Mouse (Mus musculus) spleen, postnatal 14 days (tissue): ENCODE results near the gene Idh1.

Experiments used
- DNase-seq, 2 experiments: peaks; one replicate each; pipeline ENCODE4 v3.0.0; 2021 to 2022; ENCODE audit warnings: low spot score in 2 of 2

Gene Idh1

DNA sequence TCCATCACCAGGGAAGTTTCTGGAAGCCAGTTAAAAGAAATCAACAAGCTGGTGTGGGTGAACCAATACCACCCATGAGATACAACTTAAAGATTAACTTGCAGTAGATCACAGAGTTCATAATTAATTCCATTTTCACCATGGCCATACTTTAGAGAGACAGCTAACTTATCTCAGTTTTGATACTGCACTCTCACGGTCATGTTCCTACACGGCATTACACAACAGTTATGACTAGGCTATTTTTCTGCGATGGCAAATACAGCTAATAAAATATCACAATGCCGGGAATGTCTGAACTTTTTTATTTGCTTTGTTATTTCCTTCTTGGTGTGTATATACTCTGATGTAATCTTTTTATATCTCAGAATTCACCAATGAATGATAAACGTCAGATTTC is 9.4 kb downstream of the Idh1 start:
- DNase-seq: no peak

- no peak for DNase-seq
These were observed 10.1 kb downstream of the Idh1 start for GRCm38 (mm10) chr1:65176171-65176570.

- DNase-seq: no peak
These were observed 12.6 kb downstream of the Idh1 start for GRCm38 (mm10) chr1:65173716-65174115.

DNA sequence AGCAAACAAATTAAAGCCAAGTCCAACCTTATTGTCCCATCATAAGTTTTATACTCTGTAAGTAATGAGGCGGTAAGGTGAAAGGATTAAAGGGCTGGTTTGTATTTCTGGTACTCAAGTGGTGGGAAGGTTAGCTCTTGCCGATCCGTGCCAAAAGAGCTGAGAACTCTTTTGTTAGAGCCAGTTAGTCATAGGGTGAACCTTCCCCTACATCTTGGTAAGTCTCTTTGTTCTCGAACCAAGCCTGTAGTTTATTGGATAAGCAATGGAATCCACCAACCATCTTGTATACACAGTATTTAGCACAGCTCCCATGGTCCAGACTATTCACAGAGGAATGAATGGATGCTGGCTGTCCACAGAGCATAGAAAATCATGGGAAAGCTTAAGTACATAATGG is 14.7 kb downstream of the Idh1 start:
- no peak for DNase-seq

- DNase-seq: no peak
These were observed 16.4 kb downstream of the Idh1 start for GRCm38 (mm10) chr1:65169947-65170346.

DNA sequence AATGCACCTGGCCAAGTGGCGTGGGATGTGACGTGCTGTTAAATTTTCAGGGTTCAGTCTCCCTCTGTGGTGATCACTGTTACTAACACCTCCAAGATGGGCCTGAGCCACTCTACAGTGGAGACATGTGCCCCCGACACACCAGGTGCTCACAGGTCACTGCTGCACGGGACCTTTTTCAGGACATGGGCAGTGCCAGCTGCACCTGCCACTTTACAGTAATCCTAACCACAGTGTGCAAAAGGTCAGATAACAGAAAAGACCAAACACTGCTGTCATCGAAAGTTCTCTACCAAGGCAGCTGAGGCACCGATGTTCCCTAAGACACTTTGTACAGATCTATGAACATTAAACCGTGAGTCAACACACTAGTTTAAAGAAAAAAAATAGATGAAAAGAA is 16.8 kb downstream of the Idh1 start:
- DNase-seq: no peak

DNA sequence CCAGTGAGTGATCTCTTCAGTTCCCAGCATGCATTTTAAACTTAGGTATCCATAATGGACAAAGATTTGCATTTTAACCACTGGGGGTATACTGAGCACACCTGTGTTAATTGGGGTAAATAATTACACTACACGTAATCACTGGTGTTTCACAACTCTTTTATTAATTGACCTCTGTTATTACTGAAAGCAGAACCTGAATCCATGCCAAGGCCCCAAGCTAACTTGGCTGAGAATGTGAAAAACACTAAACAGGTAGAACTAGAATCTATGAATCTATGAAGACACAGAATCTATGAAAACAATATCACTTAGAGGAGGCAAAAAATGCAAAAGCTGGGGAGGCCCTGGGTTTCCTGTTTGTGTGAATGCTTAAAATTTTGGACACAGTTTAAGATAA is 18.8 kb downstream of the Idh1 start:
- DNase-seq: no peak

DNA sequence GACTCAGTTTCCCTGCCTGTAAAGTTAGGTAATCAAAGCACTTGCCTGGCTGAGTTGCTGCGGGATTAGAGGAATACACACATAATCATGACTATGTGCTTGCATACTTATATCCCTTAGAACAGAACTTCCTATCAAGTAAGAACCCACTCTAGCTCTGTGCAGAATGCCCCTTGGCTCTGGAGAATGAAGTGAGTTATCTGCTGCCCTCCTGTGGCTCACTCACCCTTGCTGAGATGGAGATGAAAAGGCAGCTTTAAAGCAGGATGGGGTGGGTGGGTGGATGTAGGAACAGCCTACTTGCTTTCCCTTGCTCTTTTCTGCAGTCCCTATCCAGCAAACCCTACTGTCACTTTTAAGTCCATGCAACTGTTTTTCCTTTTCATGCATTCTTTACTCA is 24.1 kb downstream of the Idh1 start:
- no peak for DNase-seq

GRCm38 (mm10) chr1:65156111-65156510 is 30.2 kb downstream of the Idh1 start:
- no peak for DNase-seq

- no peak for DNase-seq
These were observed 31.5 kb downstream of the Idh1 start for GRCm38 (mm10) chr1:65154814-65155213.

DNA sequence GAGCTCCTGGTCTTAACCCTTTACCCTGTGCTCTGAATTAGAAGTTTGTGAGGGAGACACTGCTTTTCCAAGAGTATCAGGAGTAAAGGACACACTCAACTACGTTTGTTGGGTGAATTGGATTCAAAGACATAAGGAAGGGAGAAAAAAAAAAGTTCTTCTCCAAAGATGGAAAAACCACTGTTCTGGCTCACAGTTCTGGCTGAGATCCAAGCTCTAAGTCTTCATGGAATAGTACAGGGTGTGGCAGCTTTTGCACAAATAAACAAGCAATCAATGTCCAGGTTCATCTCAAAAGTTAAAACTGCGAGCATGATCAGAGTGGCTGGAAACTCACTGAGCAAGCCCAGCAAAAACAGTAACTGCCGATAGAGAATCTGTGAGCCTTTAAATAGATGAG is 38.3 kb downstream of the Idh1 start:
- no peak for DNase-seq

DNA sequence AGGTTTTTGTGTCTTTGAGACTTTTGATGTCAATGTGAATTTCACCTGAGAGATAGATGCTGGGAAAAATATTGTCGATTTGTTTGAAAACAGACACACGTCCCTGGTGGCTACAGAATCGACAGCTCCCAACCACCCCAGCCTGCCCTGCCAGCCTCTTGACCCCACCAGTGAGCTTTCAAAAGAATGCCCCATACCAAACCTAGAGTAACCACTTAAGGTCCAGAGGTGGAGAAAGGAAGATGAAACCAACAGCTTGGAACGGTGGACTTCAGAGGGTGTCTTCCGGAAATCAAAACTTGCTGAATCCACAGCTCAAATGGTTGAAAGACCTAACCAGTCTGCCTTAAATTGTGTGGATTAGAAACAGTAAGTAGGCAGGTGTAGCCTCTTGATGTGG is 39.0 kb downstream of the Idh1 start:
- DNase-seq: no peak

- DNase-seq: no peak
These were observed 39.7 kb downstream of the Idh1 start for GRCm38 (mm10) chr1:65146601-65147000.

GRCm38 (mm10) chr1:65144783-65145182 is 41.5 kb downstream of the Idh1 start:
- DNase-seq: no peak

- no peak for DNase-seq
These were observed 48.7 kb downstream of the Idh1 start for GRCm38 (mm10) chr1:65137560-65137959.

GRCm38 (mm10) chr1:65132833-65133232 is 53.5 kb downstream of the Idh1 start:
- DNase-seq: no peak

- DNase-seq: no peak
These were observed 54.6 kb downstream of the Idh1 start for GRCm38 (mm10) chr1:65131671-65132070.

DNA sequence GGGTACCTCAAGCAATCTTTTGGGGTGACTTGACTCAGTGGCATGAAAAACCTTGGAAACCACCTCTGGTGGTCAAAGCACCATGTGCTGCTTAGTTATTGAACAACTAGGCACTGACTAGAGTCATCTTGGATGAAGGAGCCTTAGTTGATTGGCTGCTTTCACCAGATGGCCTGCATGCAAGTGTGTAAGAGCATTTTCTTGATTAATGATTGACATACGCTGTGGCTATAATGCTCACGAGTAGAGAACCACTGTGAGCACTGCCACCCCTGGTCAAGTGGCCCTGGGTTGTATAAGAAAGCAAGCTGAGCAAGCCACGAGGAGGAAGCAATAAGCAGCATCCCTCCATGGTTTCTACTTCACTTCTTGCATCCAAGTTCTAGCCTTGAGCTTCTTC is 56.1 kb downstream of the Idh1 start:
- no peak for DNase-seq

DNA sequence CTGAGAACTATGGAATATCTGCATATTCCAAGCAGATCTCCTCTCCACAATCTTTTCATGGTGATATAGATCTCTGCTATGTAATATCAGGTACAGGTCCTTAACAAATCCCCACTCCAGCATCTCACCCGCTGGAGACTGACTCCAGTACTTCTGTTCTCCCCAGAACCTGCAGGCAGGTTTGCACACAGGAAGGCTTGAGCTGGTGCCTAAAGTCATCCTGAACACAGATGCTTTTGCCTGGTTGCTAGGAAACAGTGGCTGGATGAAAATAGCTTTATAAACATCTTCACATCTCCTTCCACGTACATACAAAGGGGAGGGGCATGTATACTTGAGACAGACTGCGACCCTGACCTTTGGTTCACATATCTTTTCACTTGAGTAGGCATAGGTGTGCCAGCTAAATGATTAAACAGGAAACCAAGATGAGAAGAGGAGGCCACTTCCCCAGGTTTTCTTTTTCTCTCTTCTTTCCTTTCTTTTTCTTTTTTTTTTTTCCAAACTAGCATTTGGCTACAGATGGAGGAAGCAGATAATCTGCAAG is 56.6 kb downstream of the Idh1 start:
- DNase-seq: no peak

DNA sequence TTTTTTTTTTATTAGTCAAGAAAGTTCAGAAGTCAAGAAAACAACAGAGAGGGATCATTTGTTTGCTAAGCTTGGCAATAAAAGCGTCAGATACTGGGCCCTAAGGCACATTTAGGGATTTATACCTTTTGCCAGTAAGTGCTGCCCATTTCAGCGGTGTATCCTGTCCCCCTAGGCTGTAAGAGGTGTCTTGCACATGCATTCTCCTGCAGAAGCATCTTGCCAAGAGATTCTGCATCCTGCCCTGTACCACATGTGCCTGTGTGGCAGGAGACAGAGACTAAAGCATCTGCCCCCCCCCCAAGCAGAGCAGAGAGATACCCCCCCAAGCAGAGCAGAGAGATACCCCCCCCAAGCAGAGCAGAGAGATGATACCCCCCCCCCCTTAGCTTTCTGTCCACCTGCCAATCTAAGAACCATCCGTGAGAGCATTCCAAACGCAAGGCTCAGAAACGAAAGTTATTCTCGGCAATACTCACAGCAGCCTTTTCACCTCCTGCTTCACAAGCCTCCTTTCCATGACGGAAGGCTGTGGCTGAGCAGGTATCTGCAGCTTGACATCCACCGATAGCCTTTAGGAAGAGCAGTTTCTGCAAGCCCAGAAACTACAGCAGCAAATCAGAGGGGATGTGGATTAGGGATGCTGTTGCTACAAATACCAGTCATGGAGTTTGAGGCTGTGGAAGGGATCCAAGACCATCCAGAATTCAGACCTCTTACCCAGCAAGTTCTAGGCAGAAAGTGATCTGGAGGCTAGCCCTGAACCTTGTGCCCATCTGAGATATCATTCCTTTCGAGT is 63.5 kb downstream of the Idh1 start, which contains the start of gene D630023F18Rik:
D630023F18Rik (minus strand) TSS at position 641 of the 799 bp plus-strand sequence.
- no peak for DNase-seq

DNA sequence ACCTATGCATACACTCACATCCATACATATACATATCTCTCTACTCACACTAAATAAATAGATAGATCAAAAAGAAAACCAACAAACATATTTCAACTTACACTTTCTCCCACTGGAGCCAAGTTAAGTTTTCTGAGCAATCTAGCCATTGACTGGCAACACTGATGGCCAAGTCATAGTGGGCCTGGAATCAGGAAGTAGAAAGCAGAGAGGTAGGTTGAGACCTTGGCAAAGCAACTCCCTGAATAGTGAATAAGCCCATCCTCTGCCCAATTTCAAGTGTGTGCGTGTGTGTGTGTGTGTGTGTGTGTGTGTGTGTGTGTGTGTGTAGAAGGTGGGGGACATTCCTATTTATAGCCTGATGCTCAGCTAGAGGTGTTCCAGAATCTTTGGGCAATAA is 66.9 kb downstream of the Idh1 start, which contains the start of gene Gm28845:
Gm28845 (minus strand) TSS at position 121 of the 400 bp plus-strand sequence.
- no peak for DNase-seq

DNA sequence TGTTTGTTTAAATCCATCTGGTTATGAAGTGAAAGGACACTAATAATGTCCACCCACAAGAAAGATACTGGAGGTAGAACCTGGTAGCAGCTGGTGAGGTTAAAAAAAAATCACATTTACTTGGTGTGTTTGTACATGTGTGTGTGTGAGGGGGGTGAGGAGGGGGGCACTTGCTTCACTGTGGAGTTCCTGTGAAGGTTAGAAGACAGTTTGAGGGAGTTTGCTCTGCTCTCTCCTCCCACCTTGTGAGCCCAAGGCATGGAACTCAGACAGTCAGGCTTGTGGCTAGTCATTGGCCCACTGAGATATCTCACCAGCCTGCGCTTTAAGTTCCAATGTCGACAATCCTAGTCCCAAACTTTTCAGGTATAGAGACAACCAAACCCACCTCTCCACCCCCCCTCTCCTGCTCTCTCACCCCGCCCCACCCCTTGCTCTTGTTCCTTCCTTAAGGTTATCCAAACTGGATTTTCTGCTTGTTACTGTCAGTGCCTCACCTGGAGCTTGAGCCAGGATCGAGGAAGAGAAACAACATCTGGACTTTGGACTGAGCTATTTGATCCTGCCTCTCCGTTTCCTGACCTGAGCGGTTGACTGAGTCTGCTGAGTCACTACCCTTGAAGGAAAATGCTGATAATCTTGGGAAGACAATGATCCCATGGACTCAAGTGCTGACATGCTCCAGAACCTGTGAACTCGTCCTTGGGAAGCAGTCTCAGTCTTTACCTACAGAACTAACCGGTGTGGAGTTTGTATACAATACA is 68.0 kb downstream of the Idh1 start:
- DNase-seq: no peak
